Mouse (Mus musculus) megakaryocyte, embryonic 14.5 days (primary cell): ENCODE results near the gene Tmem38b.

Source experiments
- FLI1 ChIP-seq: IDR thresholded peaks from 2 replicates; pipeline ENCODE4 v1.6.1; 2012; ENCODE audit warnings: low read length, inconsistent platforms, mixed read lengths
- GATA1 ChIP-seq: IDR thresholded peaks from 3 replicates; pipeline ENCODE4 v1.6.1; 2012; ENCODE audit warnings: mixed read lengths, low read length, inconsistent platforms, borderline replicate concordance

GRCm38 (mm10) chr4:53830016-53830415, 4.2 kb downstream of the Tmem38b start:
- no peak for TF ChIP-seq GATA1
- no peak for TF ChIP-seq FLI1
